ENCODE assay signal across 8 mouse cellular contexts in genomic region chr2:92392318-92393264, GRCm38 (mm10). TPM values are rescaled to one million over a fixed set of nuclear protein-coding genes. Genes with fewer than 3 reads are reported as not detected.
DNase-seq lines count a peak whose midpoint lies in the region; ATAC-seq lines count a peak whose summit lies in the region.

No protein-coding gene starts in this region.

- peaks cover 55% of the 10 kb centered on the region for H3K4me1 ChIP-seq in kidney, embryonic 15.5 days
- H3K4me1 ChIP-seq in brown adipose tissue, adult 24 weeks (ENCODE audit: control insufficient read depth, insufficient read depth, insufficient read length, low read length), result no peaks in the 10 kb centered on the region; the same call in 1 of the 2 replicates
- H3K4me1 ChIP-seq in heart, embryonic 16.5 days (ENCODE audit: control insufficient read depth, insufficient read depth, low read length), result peaks cover 23% of the 10 kb centered on the region
- peaks cover 35% of the 10 kb centered on the region for H3K4me1 ChIP-seq in liver, embryonic 12.5 days

- peak overlapping the region; percentile 92 for H3K27ac ChIP-seq in kidney, embryonic 15.5 days
- H3K27ac ChIP-seq in brown adipose tissue, adult 24 weeks (replicated peaks; ENCODE audit: low read depth, low read length), result no peak overlapping the region
- H3K27ac ChIP-seq in heart, embryonic 16.5 days (ENCODE audit: low read length), result no peak overlapping the region
- H3K27ac ChIP-seq in liver, embryonic 12.5 days, result no peak overlapping the region

- H3K9ac ChIP-seq in kidney, embryonic 15.5 days, result peak overlapping the region; percentile 48
- peak overlapping the region; percentile 28; the same call in 1 of the 2 replicates for H3K9ac ChIP-seq in heart, embryonic 16.5 days (ENCODE audit: low read length)
- H3K9ac ChIP-seq in liver, embryonic 12.5 days, result no peak overlapping the region; the same call in none of the 2 replicates

- peak overlapping the region; percentile 67 for H3K4me2 ChIP-seq in kidney, embryonic 15.5 days
- peak overlapping the region; percentile 48 for H3K4me2 ChIP-seq in heart, embryonic 16.5 days (ENCODE audit: low read depth, low read length)
- H3K4me2 ChIP-seq in liver, embryonic 12.5 days, result peak overlapping the region; percentile 46

- no peaks in the 10 kb centered on the region for H3K36me3 ChIP-seq in kidney, embryonic 15.5 days
- no peaks in the 10 kb centered on the region for H3K36me3 ChIP-seq in heart, embryonic 16.5 days (ENCODE audit: control insufficient read depth, insufficient read depth)
- no peaks in the 10 kb centered on the region for H3K36me3 ChIP-seq in liver, embryonic 12.5 days

- DNase-seq in kidney, adult 18-20 months, result no peak
- DNase-seq in yolk sac, embryonic 10.5 days (ENCODE audit: low spot score), result peak; percentile 43
- DNase-seq in left cerebral cortex, postnatal 25 days (ENCODE audit: low spot score in 2 of 2), result no peak

- peak overlapping the region; percentile 46 for H3K4me3 ChIP-seq in kidney, embryonic 15.5 days (replicated peaks)
- H3K4me3 ChIP-seq in brown adipose tissue, adult 24 weeks (ENCODE audit: insufficient read depth, low read depth, low read length), result peak overlapping the region; percentile 29; the same call in 1 of the 2 replicates
- H3K4me3 ChIP-seq in heart, embryonic 16.5 days (ENCODE audit: low read length), result peak overlapping the region; percentile 29
- peak overlapping the region; percentile 34 for H3K4me3 ChIP-seq in liver, embryonic 12.5 days

- intact Hi-C loops in left cerebral cortex, postnatal 25 days (cut with DNase I), result no loop called here

- ATAC-seq in kidney, embryonic 15.5 days (replicated peaks; ENCODE audit: low FRiP score), result peak; percentile 12; the same call in 1 of the 2 replicates
- ATAC-seq in heart, embryonic 16.5 days (replicated peaks; ENCODE audit: extremely low read depth, insufficient read depth, low FRiP score), result no peak
- no peak for ATAC-seq in liver, embryonic 12.5 days
- ATAC-seq in granulocyte monocyte progenitor cell, adult 5-6 weeks (replicated peaks; ENCODE audit: poor library complexity, severe bottlenecking), result no peak

- H3K9me3 ChIP-seq in kidney, embryonic 15.5 days (replicated peaks), result no peaks in the 10 kb centered on the region
- H3K9me3 ChIP-seq in heart, embryonic 16.5 days (replicated peaks; ENCODE audit: control insufficient read depth, low read length), result no peaks in the 10 kb centered on the region
- no peaks in the 10 kb centered on the region for H3K9me3 ChIP-seq in liver, embryonic 12.5 days (replicated peaks)

- 2% methylated on average over 26 of the region's 26 CpGs for WGBS in kidney, embryonic 15.5 days
- WGBS in heart, embryonic 16.5 days, result 6% methylated on average over 26 of the region's 26 CpGs
- WGBS in liver, embryonic 12.5 days (ENCODE audit: insufficient replicate concordance), result 4% methylated on average over 26 of the region's 26 CpGs

- no peaks in the 10 kb centered on the region for H3K27me3 ChIP-seq in kidney, embryonic 15.5 days
- peaks cover 18% of the 10 kb centered on the region for H3K27me3 ChIP-seq in heart, embryonic 16.5 days (ENCODE audit: control insufficient read depth, insufficient read depth, low read length)
- H3K27me3 ChIP-seq in liver, embryonic 12.5 days (replicated peaks), result peaks cover 100% of the 10 kb centered on the region

RNA-seq across cellular contexts. Expression of gene Mapk8ip1, which starts 8.5 kb away (rescaled TPM):
- 32.1 and 34.9 TPM in 2 replicates for polyA plus RNA-seq in kidney, embryonic 15.5 days (2015; fragmentation: Nextera tagmentation; extraction: Ambion mirVana)
- polyA plus RNA-seq in brown adipose tissue, adult 24 weeks (2012; ENCODE audit: insufficient read depth, insufficient read length, missing spikeins), result 9.4 and 9.6 TPM in 2 replicates
- polyA plus RNA-seq in heart, embryonic 16.5 days (2015; fragmentation: Nextera tagmentation; extraction: Ambion mirVana), result 5.7 TPM in 2 replicates
- 4.6 and 4.7 TPM in 2 replicates for polyA plus RNA-seq in liver, embryonic 12.5 days (2016; fragmentation: Nextera tagmentation; extraction: Ambion mirVana)
- total RNA-seq in granulocyte monocyte progenitor cell, adult 5-6 weeks (2014; fragmentation: Nextera tagmentation), result not detected in 2 replicates
- not detected in 2 replicates for total RNA-seq in granulocyte monocyte progenitor cell, adult 5-6 weeks (2017)
- 100 to 1,000 TPM; 374 to 376 TPM for total RNA-seq in left cerebral cortex, postnatal 25 days (2021)

RNA-seq across cellular contexts. Expression of gene 1700029I15Rik, which starts 10.3 kb away (rescaled TPM):
- polyA plus RNA-seq in kidney, embryonic 15.5 days (2015; fragmentation: Nextera tagmentation; extraction: Ambion mirVana), result 3.2 and 3.4 TPM in 2 replicates
- polyA plus RNA-seq in brown adipose tissue, adult 24 weeks (2012; ENCODE audit: insufficient read depth, insufficient read length, missing spikeins), result 3.3 and 4.1 TPM in 2 replicates
- 1.8 and 2.6 TPM in 2 replicates for polyA plus RNA-seq in heart, embryonic 16.5 days (2015; fragmentation: Nextera tagmentation; extraction: Ambion mirVana)
- 1.1 and 1.4 TPM in 2 replicates for polyA plus RNA-seq in liver, embryonic 12.5 days (2016; fragmentation: Nextera tagmentation; extraction: Ambion mirVana)
- 0.24 and 5.1 TPM in 2 replicates for total RNA-seq in granulocyte monocyte progenitor cell, adult 5-6 weeks (2014; fragmentation: Nextera tagmentation)
- 0.82 and 3.6 TPM in 2 replicates for total RNA-seq in granulocyte monocyte progenitor cell, adult 5-6 weeks (2017)
- total RNA-seq in left cerebral cortex, postnatal 25 days (2021), result 1 to 10 TPM; 3.4 to 4.4 TPM

RNA-seq across cellular contexts. Expression of gene Large2, which starts 17.9 kb away (rescaled TPM):
- polyA plus RNA-seq in kidney, embryonic 15.5 days (2015; fragmentation: Nextera tagmentation; extraction: Ambion mirVana), result 26.0 and 29.5 TPM in 2 replicates
- 1.9 TPM in 1 of 2 replicates, not detected in the other for polyA plus RNA-seq in brown adipose tissue, adult 24 weeks (2012; ENCODE audit: insufficient read depth, insufficient read length, missing spikeins)
- polyA plus RNA-seq in heart, embryonic 16.5 days (2015; fragmentation: Nextera tagmentation; extraction: Ambion mirVana), result 1.7 and 2.0 TPM in 2 replicates
- 1.8 and 2.0 TPM in 2 replicates for polyA plus RNA-seq in liver, embryonic 12.5 days (2016; fragmentation: Nextera tagmentation; extraction: Ambion mirVana)
- total RNA-seq in granulocyte monocyte progenitor cell, adult 5-6 weeks (2014; fragmentation: Nextera tagmentation), result 0.75 and 2.5 TPM in 2 replicates
- total RNA-seq in granulocyte monocyte progenitor cell, adult 5-6 weeks (2017), result 0.13 TPM in 1 of 2 replicates, not detected in the other
- under 1 TPM; 0.62 to 0.80 TPM for total RNA-seq in left cerebral cortex, postnatal 25 days (2021)

RNA-seq across cellular contexts. Expression of gene Pex16, which starts 18.1 kb away (rescaled TPM):
- 24.7 and 29.5 TPM in 2 replicates for polyA plus RNA-seq in kidney, embryonic 15.5 days (2015; fragmentation: Nextera tagmentation; extraction: Ambion mirVana)
- polyA plus RNA-seq in brown adipose tissue, adult 24 weeks (2012; ENCODE audit: insufficient read depth, insufficient read length, missing spikeins), result 78.2 and 89.5 TPM in 2 replicates
- 20.1 and 20.7 TPM in 2 replicates for polyA plus RNA-seq in heart, embryonic 16.5 days (2015; fragmentation: Nextera tagmentation; extraction: Ambion mirVana)
- 20.1 and 21.2 TPM in 2 replicates for polyA plus RNA-seq in liver, embryonic 12.5 days (2016; fragmentation: Nextera tagmentation; extraction: Ambion mirVana)
- 13.2 and 21.1 TPM in 2 replicates for total RNA-seq in granulocyte monocyte progenitor cell, adult 5-6 weeks (2014; fragmentation: Nextera tagmentation)
- total RNA-seq in granulocyte monocyte progenitor cell, adult 5-6 weeks (2017), result 15.3 and 17.0 TPM in 2 replicates
- total RNA-seq in left cerebral cortex, postnatal 25 days (2021), result 10 to 100 TPM; 31.1 to 35.5 TPM

RNA-seq across cellular contexts. Expression of gene Cry2, which starts 41.3 kb away (rescaled TPM):
- 17.7 and 21.3 TPM in 2 replicates for polyA plus RNA-seq in kidney, embryonic 15.5 days (2015; fragmentation: Nextera tagmentation; extraction: Ambion mirVana)
- 11.7 and 14.6 TPM in 2 replicates for polyA plus RNA-seq in brown adipose tissue, adult 24 weeks (2012; ENCODE audit: insufficient read depth, insufficient read length, missing spikeins)
- 18.4 and 18.6 TPM in 2 replicates for polyA plus RNA-seq in heart, embryonic 16.5 days (2015; fragmentation: Nextera tagmentation; extraction: Ambion mirVana)
- polyA plus RNA-seq in liver, embryonic 12.5 days (2016; fragmentation: Nextera tagmentation; extraction: Ambion mirVana), result 14.1 and 14.5 TPM in 2 replicates
- total RNA-seq in granulocyte monocyte progenitor cell, adult 5-6 weeks (2014; fragmentation: Nextera tagmentation), result 12.3 and 15.8 TPM in 2 replicates
- 8.4 and 8.7 TPM in 2 replicates for total RNA-seq in granulocyte monocyte progenitor cell, adult 5-6 weeks (2017)
- 100 to 1,000 TPM; 110 to 113 TPM for total RNA-seq in left cerebral cortex, postnatal 25 days (2021)
